Mouse (Mus musculus) stomach, postnatal 0 days (tissue): ENCODE measurements at regions not wholly inside any gene's neighbourhood (a gene's known extent, or its start where the extent isn't known, plus 50 kb on each side); places are given as distances from the start of the nearest gene placed in this dataset.

Source experiments
- ATAC-seq: fragments of 200-750 bp; cut with Nextera tagmentation; 2 replicates; pipeline ENCODE4 v1.8.0; 2017; ENCODE audit not compliant: low FRiP score, low TSS enrichment
- DNase-seq: peaks from one replicate; pipeline ENCODE4 v3.0.0-alpha.2; 2016; ENCODE audit warnings: low spot score
- H3K27ac ChIP-seq: fragments of 300-500 bp; sonication (generic); replicated peaks from 2 replicates; pipeline ENCODE4 v1.5.1; 2014; ENCODE audit warnings: mild to moderate bottlenecking, control low read depth
- H3K27me3 ChIP-seq: fragments of 300-500 bp; sonication (generic); 2 replicates; pipeline ENCODE4 v1.6.1; 2014; ENCODE audit warnings: low read length; ENCODE audit not compliant: control insufficient read depth, insufficient read depth
- H3K36me3 ChIP-seq: fragments of 300-500 bp; sonication (generic); 2 replicates; pipeline ENCODE4 v1.6.1; 2014; ENCODE audit warnings: low read length, mixed read lengths; ENCODE audit not compliant: control insufficient read depth, insufficient read depth
- H3K4me1 ChIP-seq: fragments of 300-500 bp; sonication (generic); replicated peaks from 2 replicates; pipeline ENCODE4 v1.6.1; 2014; ENCODE audit warnings: antibody characterized with exemption; ENCODE audit not compliant: control insufficient read depth, insufficient read depth
- H3K4me2 ChIP-seq: fragments of 300-500 bp; sonication (generic); replicated peaks from 2 replicates; pipeline ENCODE4 v1.6.1; 2014; ENCODE audit warnings: low read depth, mild to moderate bottlenecking, control low read depth, moderate library complexity
- H3K4me3 ChIP-seq: fragments of 300-500 bp; sonication (generic); 2 replicates; pipeline ENCODE4 v1.5.1; 2014; ENCODE audit warnings: low read depth, low read length, control low read depth
- H3K9ac ChIP-seq: fragments of 300-500 bp; sonication (generic); 2 replicates; pipeline ENCODE4 v1.6.1; 2014; ENCODE audit warnings: mild to moderate bottlenecking, low read length, control low read depth, mixed read lengths
- H3K9me3 ChIP-seq: fragments of 300-500 bp; sonication (generic); 2 replicates; pipeline ENCODE4 v1.6.1; 2016; ENCODE audit warnings: low read length; ENCODE audit not compliant: control insufficient read depth
- CTCF ChIP-seq: IDR thresholded peaks from 2 replicates; pipeline ENCODE4 v1.5.1; 2016; ENCODE audit warnings: antibody characterized with exemption, low read depth, mild to moderate bottlenecking, moderate library complexity
- EP300 ChIP-seq: optimal IDR thresholded peaks from 2 replicates; pipeline ENCODE3; 2016; ENCODE audit warnings: antibody characterized with exemption
- WGBS: fragments of 180-500 bp; shearing (Covaris S2); extraction: QIAGEN DNeasy Blood & Tissue Kit; methylation state at CpG from one replicate; pipeline ENCODE4 v1.1.7; 2014; 5-methylcytosine and 5-hydroxymethylcytosine counted together

DNA sequence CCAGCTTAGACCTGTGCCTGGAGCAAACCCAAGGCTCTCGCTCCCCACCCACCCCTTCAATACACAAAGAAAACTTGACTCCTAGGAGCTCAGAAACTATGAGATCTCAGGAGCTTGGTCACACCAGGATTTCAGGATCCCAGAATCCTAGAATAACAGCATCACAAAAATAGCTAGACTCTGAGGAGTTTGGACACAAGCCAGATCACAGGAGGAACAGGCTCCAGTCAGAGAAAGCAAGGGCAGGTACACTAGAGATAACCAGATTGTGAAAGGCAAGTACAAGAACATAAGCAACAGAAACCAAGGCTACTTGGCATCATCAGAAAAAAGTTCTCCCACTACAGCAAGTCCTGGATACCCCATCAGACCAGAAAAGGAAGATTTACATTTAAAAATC, 221.5 kb downstream of the Epha7 start:
- H3K27ac ChIP-seq, result no peak overlapping the region
- no peak overlapping the region for H3K4me3 ChIP-seq
- WGBS, result 62% methylated on average over 1 of the region's 1 CpGs
- H3K9me3 ChIP-seq, result no peaks in the 10 kb centered on the region
- ATAC-seq (no peak), DNase-seq (no peak)
- H3K4me1 ChIP-seq, result no peaks in the 10 kb centered on the region
- no peak for TF ChIP-seq EP300
- no peaks in the 10 kb centered on the region for H3K27me3 ChIP-seq
- H3K4me2 ChIP-seq, result no peak overlapping the region
- H3K36me3 ChIP-seq, result no peaks in the 10 kb centered on the region
- no peak overlapping the region for H3K9ac ChIP-seq

GRCm38 (mm10) chr4:29039993-29040392, 227.1 kb downstream of the Epha7 start:
- Histone ChIP-seq H3K9ac (no peak overlapping the region), H3K4me1 (no peaks in the 10 kb centered on the region), H3K9me3 (no peaks in the 10 kb centered on the region), H3K27me3 (no peaks in the 10 kb centered on the region), H3K4me2 (no peak overlapping the region), H3K4me3 (no peak overlapping the region), H3K27ac (no peak overlapping the region), H3K36me3 (no peaks in the 10 kb centered on the region)
- no peak for ATAC-seq
- 7% methylated on average over 1 of the region's 1 CpGs for WGBS
- TF ChIP-seq CTCF (no peak), EP300 (no peak)
- DNase-seq, result no peak

DNA sequence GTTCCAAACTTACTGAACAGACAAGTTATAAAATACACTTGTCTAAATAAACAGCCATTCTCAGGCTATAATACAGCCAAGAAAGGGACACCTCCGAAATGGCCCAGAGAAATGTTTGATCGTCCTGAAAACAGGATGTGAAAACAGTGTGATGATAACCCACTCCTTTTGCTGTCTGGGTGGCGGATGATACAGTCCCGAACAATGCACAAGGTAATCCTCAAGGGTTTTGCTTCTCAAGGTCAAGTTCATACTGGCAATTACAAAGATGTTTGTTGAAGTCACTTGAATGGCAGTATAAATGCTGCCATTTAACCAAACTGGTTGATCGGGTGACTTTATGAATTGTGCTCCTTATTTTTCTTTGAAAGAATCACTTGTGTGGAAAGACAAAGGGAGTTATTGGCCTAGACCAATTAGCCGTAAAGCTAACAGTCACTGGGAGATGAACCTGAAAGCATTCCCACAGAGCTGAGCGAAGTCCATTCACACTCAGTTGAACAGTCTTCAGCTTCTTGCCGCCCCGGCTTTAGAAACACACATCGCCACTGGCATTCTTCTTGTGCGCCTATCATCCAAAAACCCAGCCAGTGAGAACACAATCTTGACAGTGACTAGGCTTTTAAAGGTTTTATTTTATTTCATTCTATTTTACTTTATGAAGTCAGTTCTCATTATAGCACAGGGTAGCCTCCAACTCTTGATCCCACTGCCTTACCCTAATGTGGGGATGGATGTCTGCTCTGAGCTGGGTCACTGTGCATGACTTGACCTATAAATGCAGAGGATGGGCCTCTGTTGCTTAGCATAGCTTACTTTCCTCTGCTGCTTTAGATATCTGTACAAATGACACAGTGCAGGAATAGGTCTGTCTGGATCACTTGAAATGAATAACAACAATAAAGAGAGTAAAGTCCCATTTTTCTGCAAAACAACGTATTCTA, 256.0 kb downstream of the Epha7 start:
- Histone ChIP-seq H3K4me1 (no peaks in the 10 kb centered on the region), H3K4me3 (no peak overlapping the region), H3K27ac (no peak overlapping the region), H3K9me3 (no peaks in the 10 kb centered on the region), H3K36me3 (no peaks in the 10 kb centered on the region), H3K9ac (no peak overlapping the region), H3K27me3 (no peaks in the 10 kb centered on the region), H3K4me2 (no peak overlapping the region)
- TF ChIP-seq CTCF (no peak), EP300 (no peak)
- no peak for DNase-seq
- no peak for ATAC-seq
- 73% methylated on average over 12 of the region's 12 CpGs for WGBS

GRCm38 (mm10) chr4:29074204-29074603, 261.3 kb downstream of the Epha7 start:
- Histone ChIP-seq H3K27me3 (no peaks in the 10 kb centered on the region), H3K4me1 (no peaks in the 10 kb centered on the region), H3K36me3 (no peaks in the 10 kb centered on the region), H3K4me2 (no peak overlapping the region), H3K9me3 (no peaks in the 10 kb centered on the region), H3K27ac (no peak overlapping the region), H3K9ac (no peak overlapping the region), H3K4me3 (no peak overlapping the region)
- no peak for ATAC-seq
- TF ChIP-seq CTCF, result no peak
- TF ChIP-seq EP300, result no peak
- no peak for DNase-seq

- Histone ChIP-seq H3K9me3 (no peaks in the 10 kb centered on the region), H3K36me3 (no peaks in the 10 kb centered on the region), H3K27ac (no peak overlapping the region), H3K4me2 (no peak overlapping the region), H3K4me3 (no peak overlapping the region), H3K27me3 (no peaks in the 10 kb centered on the region), H3K4me1 (no peaks in the 10 kb centered on the region), H3K9ac (no peak overlapping the region)
- no peak for TF ChIP-seq CTCF
- TF ChIP-seq EP300, result no peak
- no peak for DNase-seq
- ATAC-seq, result no peak
- WGBS, result 55% methylated on average over 3 of the region's 3 CpGs
These were observed 261.9 kb downstream of the Epha7 start for GRCm38 (mm10) chr4:29074851-29075250.

DNA sequence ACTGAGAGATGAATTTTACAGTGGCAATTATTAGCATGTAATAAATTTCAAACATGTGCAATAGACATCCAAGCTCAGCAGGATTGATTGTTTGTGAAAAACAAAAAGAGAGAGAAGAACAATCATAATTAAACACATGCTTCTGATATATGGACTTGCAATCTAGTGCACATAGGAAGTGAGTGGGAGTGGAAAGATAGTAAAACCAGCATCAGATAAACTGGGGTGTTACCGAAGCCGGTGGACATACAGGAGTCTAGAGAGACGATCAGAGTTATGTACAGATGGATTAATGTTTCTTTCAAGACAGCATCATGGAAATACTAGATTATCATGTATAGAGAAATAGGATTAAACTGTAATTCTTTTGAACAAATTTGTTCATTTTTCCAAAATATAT, 263.8 kb downstream of the Epha7 start:
- no peaks in the 10 kb centered on the region for H3K27me3 ChIP-seq
- no peak overlapping the region for H3K9ac ChIP-seq
- H3K4me2 ChIP-seq, result no peak overlapping the region
- H3K4me3 ChIP-seq, result no peak overlapping the region
- H3K36me3 ChIP-seq, result no peaks in the 10 kb centered on the region
- no peak for TF ChIP-seq CTCF
- TF ChIP-seq EP300, result no peak
- no peak overlapping the region for H3K27ac ChIP-seq
- no peaks in the 10 kb centered on the region for H3K9me3 ChIP-seq
- no peaks in the 10 kb centered on the region for H3K4me1 ChIP-seq
- 63% methylated on average over 3 of the region's 3 CpGs for WGBS
- ATAC-seq (no peak), DNase-seq (no peak)
